Mouse (Mus musculus) regulatory T cell (primary cell): ENCODE results near the gene Hnf1b.

Experiments
- in situ Hi-C: fragments of 300-600 bp; cut with MboI, MseI; formaldehyde crosslinking; loops from one replicate; pipeline ENCODE4 v1.15.1; 2025; ENCODE audit warnings: high pct_unique_total_duplicates

Hnf1b gene

DNA sequence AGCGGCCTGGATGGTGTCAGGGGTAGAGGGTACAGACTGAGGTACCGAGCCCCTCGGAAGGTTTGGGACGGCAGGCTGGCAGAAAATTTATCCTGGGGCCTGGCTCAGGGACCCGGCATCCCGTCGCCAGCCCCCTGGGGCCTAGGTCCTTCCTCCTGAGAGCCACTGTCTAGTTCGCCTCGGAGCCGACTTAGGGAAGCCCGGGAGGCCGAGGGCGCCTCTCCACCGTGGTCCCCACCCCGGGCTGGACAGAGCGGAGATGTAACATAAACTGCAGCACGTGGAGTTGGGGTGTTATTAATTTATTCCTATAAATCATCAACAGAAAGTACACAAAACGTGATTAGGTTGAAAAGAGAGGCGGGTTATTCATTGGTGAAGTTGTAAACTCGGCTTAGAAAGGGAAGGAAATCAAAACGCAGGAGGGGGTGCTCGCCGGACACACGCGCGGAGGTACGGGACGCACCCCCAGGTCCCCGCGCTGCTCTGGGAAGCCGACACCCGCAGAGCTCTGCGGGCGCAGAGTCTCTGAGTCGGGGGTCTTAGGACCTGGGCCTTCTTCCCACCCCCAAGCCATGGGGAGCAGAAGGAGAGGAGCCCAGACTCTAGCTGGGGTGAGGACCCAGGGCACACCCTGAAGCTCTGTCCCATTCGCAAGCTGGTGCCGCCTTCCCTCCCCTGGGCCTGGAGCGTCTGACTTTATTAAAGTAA lies 2.8 kb downstream of the Hnf1b start:
- in situ Hi-C loops = no loop called here

DNA sequence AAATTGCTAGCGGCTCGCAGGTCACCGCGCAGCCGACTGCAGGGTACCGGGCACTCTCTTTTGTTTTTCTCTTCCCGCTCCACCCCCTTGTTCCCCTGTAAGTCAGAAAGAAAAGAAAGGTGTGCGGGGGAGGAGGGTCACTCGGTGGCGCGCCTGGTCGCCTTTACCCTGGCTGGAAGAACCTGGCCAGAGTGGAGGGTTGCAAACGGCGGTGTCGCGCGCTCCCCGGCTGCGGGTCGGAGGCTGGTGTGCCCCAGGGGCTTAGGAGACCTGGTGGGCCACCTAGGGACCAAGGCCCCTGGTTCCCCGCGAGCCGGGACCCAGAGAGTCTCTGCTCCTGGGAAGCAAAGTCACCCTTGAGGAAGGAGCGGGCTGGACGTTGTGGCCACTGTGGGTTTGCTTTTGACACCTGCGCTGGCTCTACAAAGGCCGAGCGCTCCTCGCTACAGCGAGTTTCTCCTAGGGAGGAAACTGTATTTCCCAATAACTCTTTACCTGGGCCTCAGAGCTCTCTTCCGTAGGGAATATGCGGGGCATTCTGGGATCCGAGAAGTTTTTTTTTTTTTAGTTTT lies 3.4 kb downstream of the Hnf1b start:
- in situ Hi-C loops = no loop called here

DNA sequence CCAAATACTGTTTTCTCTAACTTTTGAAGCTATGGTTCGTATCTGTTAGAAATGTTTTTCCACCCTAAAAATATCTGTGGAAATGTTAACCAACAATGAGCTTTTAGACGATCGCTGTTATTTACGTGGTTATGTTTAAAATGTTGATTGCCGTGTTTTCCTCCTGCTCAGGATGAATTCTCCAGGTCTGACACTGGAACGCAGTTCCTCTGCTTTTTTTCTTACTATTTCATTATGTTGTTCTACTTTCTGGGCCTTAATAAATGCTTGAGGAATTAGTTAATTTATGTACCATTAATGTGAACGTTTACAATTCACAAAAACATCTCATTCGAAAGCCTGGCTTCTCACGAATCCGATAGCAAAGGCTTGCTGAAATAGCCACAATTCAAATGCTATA lies 4.2 kb downstream of the Hnf1b start:
- in situ Hi-C loops = no loop called here

DNA sequence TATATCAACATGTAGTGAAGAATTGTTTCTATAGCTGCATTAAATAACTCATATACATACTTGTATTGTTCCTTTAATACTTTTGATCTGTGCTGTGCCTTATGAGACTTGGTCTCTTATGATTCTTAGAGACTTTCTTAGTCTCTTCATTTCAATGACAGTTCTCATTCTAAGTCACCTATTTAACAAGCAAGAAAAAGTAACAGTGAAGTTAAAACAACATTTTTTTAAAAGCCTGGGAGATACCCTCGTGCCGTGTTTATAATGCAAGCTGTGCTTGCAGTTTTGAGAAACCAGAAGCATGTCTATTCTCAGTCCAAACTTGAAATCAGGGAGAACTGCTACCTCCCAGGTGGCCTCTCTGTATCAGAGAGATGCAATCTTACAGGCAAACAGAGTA lies 4.8 kb downstream of the Hnf1b start:
- in situ Hi-C loops = no loop called here

GRCm38 (mm10) chr11:83857256-83857655 lies 7.4 kb downstream of the Hnf1b start:
- in situ Hi-C loops = no loop called here

DNA sequence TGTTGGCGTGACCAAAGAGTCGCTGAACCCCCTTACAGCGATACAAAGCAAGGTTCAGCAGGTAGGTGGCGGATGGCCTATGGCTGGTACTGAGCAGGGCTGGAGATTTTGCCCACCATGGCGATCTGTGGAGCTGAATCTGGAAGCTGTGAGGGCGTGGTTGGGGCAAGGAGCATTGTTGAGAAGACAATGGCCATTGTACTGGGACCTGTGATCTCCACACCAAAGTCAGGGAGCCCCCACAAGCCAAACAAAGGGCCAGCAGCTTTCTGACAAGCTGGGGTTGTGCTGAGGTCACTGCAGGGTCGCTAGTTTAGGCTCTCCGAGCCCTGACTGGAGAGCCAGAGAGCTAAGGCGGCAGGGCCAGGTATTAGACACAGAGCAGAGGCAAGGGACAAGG lies 15.4 kb downstream of the Hnf1b start:
- in situ Hi-C loops = no loop called here

GRCm38 (mm10) chr11:83867571-83867970 lies 17.7 kb downstream of the Hnf1b start:
- in situ Hi-C loops = no loop called here

DNA sequence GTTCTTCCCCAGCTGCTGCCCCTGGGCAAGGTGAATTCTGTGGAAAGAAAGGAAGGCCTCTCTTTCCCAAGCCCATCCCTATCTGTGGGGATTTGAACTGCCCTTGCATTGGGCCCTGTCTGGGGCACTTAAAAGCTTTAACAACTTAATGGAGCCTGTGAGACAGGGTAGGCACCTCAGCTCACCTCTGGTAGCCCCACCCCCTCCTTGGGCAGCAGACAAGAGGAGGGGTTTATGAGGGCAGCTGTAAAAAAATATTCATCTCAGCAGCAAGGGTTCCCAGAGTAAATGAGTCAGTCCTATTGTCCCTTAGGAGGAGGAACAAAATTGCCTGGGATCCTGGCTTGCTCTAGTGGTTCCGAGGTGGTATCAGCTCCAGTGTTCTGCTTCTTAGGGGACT lies 19.3 kb downstream of the Hnf1b start:
- in situ Hi-C loops = no loop called here

DNA sequence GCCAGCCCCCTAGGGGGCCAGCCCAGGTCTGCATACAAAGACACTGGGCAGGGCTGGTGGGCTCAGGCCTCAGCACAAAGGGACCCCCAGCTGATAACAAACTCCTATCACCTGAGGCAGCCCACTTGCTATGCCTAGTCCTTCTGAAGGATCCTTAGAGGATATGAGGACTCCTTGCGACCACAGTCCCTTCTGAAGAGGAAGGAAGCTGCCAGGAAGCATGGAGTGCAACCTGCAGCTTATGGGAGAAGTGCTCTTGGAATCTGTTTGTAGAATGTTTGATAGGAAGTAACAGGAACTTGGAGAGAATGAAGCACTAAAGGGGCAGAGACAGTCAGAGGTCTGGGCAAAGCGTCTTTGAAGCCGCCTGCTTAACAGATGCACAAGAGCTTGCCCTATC lies 19.8 kb downstream of the Hnf1b start:
- in situ Hi-C loops = no loop called here

GRCm38 (mm10) chr11:83871780-83872554 lies 22.1 kb downstream of the Hnf1b start:
- in situ Hi-C loops = no loop called here

DNA sequence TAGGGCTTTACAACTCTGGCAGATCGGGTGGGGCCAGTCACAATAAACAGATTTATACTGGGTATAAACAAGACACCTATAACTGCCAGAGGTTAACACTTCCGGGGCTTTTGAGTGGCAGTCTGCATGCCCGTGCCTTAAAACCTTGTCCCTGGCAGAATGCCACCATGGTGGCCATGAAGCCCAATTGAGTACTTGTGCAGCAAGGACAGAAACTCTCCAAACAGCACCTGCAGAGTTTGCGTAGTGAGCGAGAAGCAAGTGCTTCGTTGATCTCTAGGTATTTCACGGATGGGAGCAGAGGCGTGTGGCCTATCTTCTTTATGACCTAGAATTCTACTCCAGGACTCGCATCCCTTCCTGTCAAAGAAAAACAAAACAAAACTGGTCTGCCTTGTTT lies 23.6 kb downstream of the Hnf1b start:
- in situ Hi-C loops = no loop called here

- in situ Hi-C loops = no loop called here
Observed at GRCm38 (mm10) chr11:83876630-83877029, 26.8 kb downstream of the Hnf1b start.

DNA sequence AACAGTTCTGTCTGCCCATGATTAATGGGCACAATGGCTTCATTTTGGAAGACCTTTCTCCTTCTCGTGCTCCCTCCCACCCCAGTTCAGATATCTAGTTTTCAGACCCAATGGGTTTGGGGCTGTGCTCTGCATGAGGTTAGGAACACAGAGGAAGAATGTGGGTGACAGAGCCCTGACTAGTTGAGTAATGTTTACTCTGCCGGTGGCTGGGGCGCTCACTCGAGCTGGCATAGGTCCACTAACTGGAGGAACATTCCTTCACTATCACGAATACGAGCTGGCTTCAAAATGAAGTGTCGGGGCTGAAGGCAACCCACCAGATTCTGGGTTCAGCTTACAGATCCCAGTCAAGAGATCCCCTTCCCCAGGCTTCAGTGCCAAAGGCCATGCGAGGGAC lies 27.9 kb downstream of the Hnf1b start:
- in situ Hi-C loops = no loop called here

DNA sequence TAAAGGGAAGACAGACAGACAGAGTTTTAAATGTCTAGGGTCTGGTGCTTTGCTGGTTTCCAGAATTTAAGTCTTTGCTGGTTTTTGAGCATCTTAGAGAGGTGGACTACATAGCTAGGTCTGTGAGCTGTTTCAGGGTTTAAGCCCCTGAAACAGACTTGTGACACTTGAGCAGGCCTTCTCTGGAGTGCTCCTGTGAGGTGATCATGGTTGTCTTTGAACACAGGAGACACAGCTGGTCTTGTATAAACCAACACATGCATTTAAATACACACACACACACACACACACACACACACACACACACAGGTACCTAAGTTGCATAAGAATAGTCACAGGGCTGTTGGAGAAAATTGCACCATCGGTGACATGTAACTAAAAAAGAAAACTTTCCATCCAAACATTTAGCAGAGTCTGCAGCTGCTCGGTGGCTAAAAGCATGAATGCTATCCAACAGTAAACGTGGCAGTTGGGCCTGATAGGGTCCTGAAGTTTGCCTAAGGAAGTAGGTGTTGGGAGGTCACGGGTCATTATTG lies 28.6 kb downstream of the Hnf1b start:
- in situ Hi-C loops = no loop called here

DNA sequence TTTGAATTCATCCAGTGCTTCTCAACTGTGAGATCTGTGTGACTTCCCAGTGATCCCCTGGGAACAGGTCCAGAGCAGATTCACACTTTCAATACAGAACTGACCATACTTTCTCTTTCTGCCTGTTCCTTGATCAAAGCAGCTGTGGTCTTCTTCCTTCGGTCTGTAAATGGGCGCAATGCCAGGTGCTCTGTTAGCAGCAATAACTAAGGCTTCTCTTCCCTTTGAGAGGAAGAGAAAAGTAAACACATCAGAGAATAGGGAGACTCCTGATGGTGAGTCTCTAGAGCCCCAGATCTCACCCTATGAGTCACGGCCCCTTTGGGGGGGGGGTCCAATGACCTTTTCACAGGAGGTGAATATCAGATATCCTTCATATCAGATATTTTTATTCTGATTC lies 29.3 kb downstream of the Hnf1b start:
- in situ Hi-C loops = no loop called here

DNA sequence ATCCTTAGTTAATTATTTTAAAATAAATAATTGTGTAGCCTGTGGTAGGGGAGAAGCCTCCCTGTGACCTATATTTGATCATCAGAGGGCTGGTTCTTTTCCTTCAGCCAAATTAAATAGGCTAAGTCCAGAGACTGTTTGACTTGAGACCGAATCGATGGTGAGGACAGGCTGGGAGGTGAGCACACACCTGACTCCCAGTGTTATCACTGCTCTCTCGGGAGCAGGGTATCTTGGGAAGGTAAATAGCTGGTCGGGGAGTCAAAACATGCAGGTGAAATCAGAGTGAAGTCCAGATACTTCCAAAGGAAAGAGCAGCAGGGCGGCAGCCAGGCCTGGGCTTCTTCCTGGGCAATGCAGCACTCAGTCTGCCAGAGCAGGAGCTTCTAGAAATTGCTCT lies 31.6 kb downstream of the Hnf1b start:
- in situ Hi-C loops = no loop called here

DNA sequence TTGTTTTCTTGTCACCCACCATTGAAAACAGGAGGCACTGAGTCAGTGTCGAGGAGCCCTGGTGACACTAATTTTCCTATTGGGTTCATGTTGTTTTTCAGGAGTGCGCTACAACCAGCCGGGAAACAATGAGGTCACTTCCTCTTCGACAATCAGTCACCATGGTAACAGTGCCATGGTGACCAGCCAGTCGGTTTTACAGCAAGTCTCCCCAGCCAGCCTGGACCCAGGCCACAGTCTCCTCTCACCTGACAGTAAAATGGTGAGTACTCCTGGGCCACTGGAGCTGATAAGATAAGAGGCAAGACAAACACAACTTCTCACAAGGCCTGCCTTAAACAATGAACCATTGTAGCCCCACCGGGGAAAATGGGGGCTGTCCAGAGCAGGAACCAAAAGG lies 32.7 kb downstream of the Hnf1b start:
- in situ Hi-C loops = no loop called here

DNA sequence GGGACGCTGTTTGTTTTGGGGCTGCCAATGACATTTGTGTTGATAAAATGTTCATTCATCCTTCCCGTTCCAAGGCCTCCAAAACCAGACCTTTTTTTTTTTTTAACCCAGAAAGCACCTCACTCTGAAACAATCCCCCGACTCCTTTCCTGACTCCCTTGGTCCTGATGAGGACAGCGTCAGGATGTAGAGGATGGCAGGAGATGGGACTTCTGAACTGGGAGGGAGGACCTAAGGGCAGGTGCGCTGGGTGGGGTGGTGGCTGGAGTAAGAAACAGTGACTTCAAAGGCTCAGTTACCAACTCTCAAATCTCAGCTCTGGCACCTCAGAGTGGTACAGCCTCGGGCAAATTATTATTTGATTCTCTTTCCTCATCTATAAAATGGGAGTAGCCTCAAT lies 33.2 kb downstream of the Hnf1b start:
- in situ Hi-C loops = no loop called here

DNA sequence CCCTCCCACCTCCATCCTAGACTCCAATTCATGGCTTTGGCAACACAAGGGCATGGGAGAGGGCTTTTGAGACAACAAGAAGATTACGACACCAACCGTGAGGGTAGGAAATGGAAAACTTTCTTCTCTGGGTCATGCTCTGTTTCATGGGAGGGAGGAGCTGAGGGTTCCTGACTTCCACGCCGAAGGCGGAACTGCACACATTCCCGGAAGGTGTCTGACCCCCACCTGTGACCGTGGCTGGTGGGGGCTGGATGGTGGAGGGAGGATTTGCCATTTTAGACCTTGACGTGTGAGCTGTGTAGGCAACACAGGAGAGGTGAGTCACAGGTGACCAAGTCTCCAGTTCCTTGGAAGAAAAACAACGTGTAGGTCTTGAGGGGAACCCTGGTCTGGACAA lies 33.9 kb downstream of the Hnf1b start:
- in situ Hi-C loops = no loop called here

DNA sequence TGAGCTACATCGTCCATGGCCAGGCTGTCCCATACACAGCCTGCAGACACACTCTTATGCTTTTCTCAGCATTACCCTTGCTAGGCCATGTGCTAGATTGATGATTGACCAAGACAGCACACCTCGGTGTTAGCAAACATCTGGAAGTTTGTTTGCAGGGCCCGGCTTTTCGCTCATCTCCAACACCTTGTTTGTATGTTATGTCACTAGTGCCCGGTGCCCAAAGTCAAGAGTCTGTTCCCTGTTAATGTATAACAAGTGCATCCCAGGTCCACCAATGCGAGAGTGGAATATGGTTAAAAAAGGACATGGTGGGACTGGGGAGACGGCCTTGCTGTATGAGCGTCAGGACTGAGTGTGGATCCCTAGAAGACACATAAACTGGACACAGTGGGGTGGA lies 35.3 kb downstream of the Hnf1b start:
- in situ Hi-C loops = no loop called here

DNA sequence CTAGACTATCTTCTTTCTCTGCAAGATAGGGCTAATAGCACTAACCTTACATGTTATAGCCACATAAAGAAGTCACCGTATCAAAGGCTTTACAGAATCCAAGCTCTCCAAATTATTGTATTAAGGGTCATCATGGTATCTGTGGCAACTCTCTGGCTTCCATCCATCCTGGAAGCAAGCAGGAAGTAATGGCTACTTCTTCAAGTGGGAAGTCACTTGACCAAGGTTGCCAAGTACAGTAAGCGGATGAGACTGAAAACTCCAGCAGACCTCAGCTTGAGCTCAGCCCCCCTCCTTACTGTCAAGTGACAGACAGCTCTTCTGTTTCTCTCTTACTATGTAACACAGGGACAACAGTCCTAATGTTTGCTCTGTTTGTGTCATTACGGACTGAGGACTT lies 36.9 kb downstream of the Hnf1b start:
- in situ Hi-C loops = no loop called here

DNA sequence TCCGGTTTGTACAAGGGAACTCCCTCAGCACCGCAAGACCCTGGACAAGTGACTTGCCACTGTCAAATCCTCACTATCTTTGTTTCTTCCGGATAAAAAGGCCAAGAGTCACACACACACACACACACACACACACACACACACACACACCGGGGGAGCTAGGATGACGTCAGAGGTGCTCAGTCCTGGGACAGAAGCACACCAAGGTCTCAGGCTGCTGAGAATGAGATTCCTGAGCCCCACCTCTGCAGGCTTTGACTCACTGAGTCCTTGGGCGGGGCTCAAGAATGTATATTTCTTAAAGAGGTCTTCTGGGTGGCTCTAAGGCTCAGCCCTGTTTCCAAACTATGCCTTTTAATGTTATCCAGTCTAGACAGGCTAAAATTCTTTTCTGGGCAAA lies 41.5 kb downstream of the Hnf1b start:
- in situ Hi-C loops = no loop called here

- in situ Hi-C loops = no loop called here
Observed at GRCm38 (mm10) chr11:83893325-83893724, 43.5 kb downstream of the Hnf1b start.
